ENCODE assay signal across 22 mouse cellular contexts in the genomic region with DNA sequence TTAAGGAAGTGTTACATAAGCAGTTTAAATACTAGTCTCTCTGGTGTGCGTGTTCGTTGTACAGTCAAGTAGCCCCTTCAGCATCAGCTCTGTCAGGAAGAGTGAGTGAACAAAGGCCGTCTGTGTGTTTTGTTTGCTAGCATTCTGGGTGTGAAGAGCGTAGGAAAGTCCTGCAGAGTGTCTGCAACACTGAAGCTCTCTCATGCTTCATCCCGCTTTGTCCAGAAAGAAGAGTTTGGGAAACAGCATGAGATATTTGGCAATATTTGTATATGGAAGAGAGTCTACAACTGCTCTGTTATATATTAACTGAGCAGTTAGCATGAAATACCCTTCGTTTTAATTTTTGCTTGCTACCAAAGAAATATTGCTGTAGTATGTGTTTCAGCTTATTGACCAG. TPM values are rescaled to one million over a fixed set of nuclear protein-coding genes. Genes with fewer than 3 reads are reported as not detected.
"Had no signal": no experiment of that assay in that cellular context is flagged by ENCODE, and none has a peak within 500 bp of the region (broad histone marks: within the 10 kb centered on the region; RNA-seq: fewer than 3 reads in every experiment).

No protein-coding gene starts in this region.

- H3K27ac ChIP-seq: intestine, embryonic 15.5 days; limb, embryonic 12.5 days; limb, embryonic 15.5 days; macrophage; midbrain, embryonic 12.5 days; midbrain, embryonic 15.5 days; neural tube, embryonic 12.5 days; neural tube, embryonic 15.5 days; stomach, postnatal 0 days had no signal

- H3K4me2 ChIP-seq: intestine, embryonic 15.5 days; limb, embryonic 12.5 days; limb, embryonic 15.5 days; midbrain, embryonic 12.5 days; midbrain, embryonic 15.5 days; neural tube, embryonic 12.5 days; neural tube, embryonic 15.5 days had no signal

- ATAC-seq: hindbrain, embryonic 16.5 days; intestine, embryonic 15.5 days; midbrain, embryonic 15.5 days had no signal

- H3K9ac ChIP-seq: intestine, embryonic 15.5 days; limb, embryonic 12.5 days; limb, embryonic 15.5 days; midbrain, embryonic 12.5 days; midbrain, embryonic 15.5 days; neural tube, embryonic 12.5 days; neural tube, embryonic 15.5 days had no signal

- H3K4me3 ChIP-seq: intestine, embryonic 15.5 days; limb, embryonic 12.5 days; limb, embryonic 15.5 days; midbrain, embryonic 12.5 days; midbrain, embryonic 15.5 days; neural tube, embryonic 12.5 days; neural tube, embryonic 15.5 days had no signal

- H3K27me3 ChIP-seq: intestine, embryonic 15.5 days; limb, embryonic 12.5 days; limb, embryonic 15.5 days; midbrain, embryonic 12.5 days; midbrain, embryonic 15.5 days; neural tube, embryonic 12.5 days; neural tube, embryonic 15.5 days had no signal

- H3K9me3 ChIP-seq: intestine, embryonic 15.5 days; limb, embryonic 12.5 days; limb, embryonic 15.5 days; midbrain, embryonic 12.5 days; midbrain, embryonic 15.5 days; neural tube, embryonic 12.5 days; neural tube, embryonic 15.5 days had no signal

- DNase-seq: kidney, adult 11 months; kidney, adult 8-10 months; kidney, postnatal 14 days; left cerebral cortex, postnatal 4 days; lung, adult 2 months; right cerebral cortex, adult 18-20 months; right cerebral cortex, postnatal 14 days; right cerebral cortex, postnatal 4 days; thymus, adult 2 months; thymus, postnatal 14 days; thymus, postnatal 4 days had no signal

RNA-seq across cellular contexts. Expression of gene BC034090, which starts 44.7 kb away (rescaled TPM):
- total RNA-seq: megakaryocyte, adult 5-6 weeks had no signal
- polyA plus RNA-seq: macrophage had no signal
